In genomic region chr9:114390749-114391075, GRCm38 (mm10) we compare ENCODE assay signal across 8 mouse cellular contexts. TPM values are rescaled to one million over a fixed set of nuclear protein-coding genes. Genes with fewer than 3 reads are reported as not detected.
A peak's percentile ranks its signal among the peaks of the same experiment; 100 is the strongest.
DNase-seq lines count a peak whose midpoint lies in the region; ATAC-seq and TF ChIP-seq lines count a peak whose summit lies in the region.

No protein-coding gene starts in this region.

- H3K4me3 ChIP-seq in lung, embryonic 14.5 days (ENCODE audit: low read depth, low read length), result peak overlapping the region; percentile 75
- H3K4me3 ChIP-seq in embryonic facial prominence, embryonic 14.5 days (ENCODE audit: low read depth, low read length), result peak overlapping the region; percentile 85
- H3K4me3 ChIP-seq in limb, embryonic 10.5 days, result peak overlapping the region; percentile 78
- H3K4me3 ChIP-seq in neural tube, embryonic 14.5 days (ENCODE audit: low read depth, low read length), result peak overlapping the region; percentile 78

- H3K9ac ChIP-seq in lung, embryonic 14.5 days, result peak overlapping the region; percentile 79
- peak overlapping the region; percentile 91 for H3K9ac ChIP-seq in embryonic facial prominence, embryonic 14.5 days (ENCODE audit: low read depth, low read length)
- H3K9ac ChIP-seq in neural tube, embryonic 14.5 days (replicated peaks; ENCODE audit: low read depth, low read length), result peak overlapping the region; percentile 63

- 0 out of 2 replicates have a peak, but pooled peaks cover 3% of the 10 kb centered on the region for H3K36me3 ChIP-seq in lung, embryonic 14.5 days (ENCODE audit: insufficient read depth)
- H3K36me3 ChIP-seq in embryonic facial prominence, embryonic 14.5 days (ENCODE audit: control insufficient read depth, insufficient read depth, low read length), result peaks cover 7% of the 10 kb centered on the region; the same call in 1 of the 2 replicates
- no peaks in the 10 kb centered on the region for H3K36me3 ChIP-seq in limb, embryonic 10.5 days
- H3K36me3 ChIP-seq in neural tube, embryonic 14.5 days (ENCODE audit: control insufficient read depth, insufficient read depth, low read length), result no peaks in the 10 kb centered on the region

- H3K4me2 ChIP-seq in lung, embryonic 14.5 days, result peak overlapping the region; percentile 67
- H3K4me2 ChIP-seq in embryonic facial prominence, embryonic 14.5 days (ENCODE audit: low read depth, low read length), result peak overlapping the region; percentile 73
- H3K4me2 ChIP-seq in neural tube, embryonic 14.5 days (ENCODE audit: low read depth, low read length), result peak overlapping the region; percentile 87

- H3K4me1 ChIP-seq in lung, embryonic 14.5 days (ENCODE audit: insufficient read depth), result 0 out of 2 replicates have a peak, but pooled peaks cover 6% of the 10 kb centered on the region
- peaks cover 3% of the 10 kb centered on the region; the same call in 1 of the 2 replicates for H3K4me1 ChIP-seq in embryonic facial prominence, embryonic 14.5 days (ENCODE audit: control insufficient read depth, insufficient read depth, low read length)
- peaks cover 38% of the 10 kb centered on the region for H3K4me1 ChIP-seq in limb, embryonic 10.5 days
- peaks cover 5% of the 10 kb centered on the region; the same call in 1 of the 2 replicates for H3K4me1 ChIP-seq in neural tube, embryonic 14.5 days (ENCODE audit: control insufficient read depth, insufficient read depth, low read length)

- H3K9me3 ChIP-seq in lung, embryonic 14.5 days (ENCODE audit: low read depth, low read length), result no peaks in the 10 kb centered on the region
- H3K9me3 ChIP-seq in embryonic facial prominence, embryonic 14.5 days (ENCODE audit: control insufficient read depth, low read length), result no peaks in the 10 kb centered on the region
- no peaks in the 10 kb centered on the region for H3K9me3 ChIP-seq in limb, embryonic 10.5 days (replicated peaks)
- H3K9me3 ChIP-seq in neural tube, embryonic 14.5 days (ENCODE audit: control insufficient read depth, low read length), result no peaks in the 10 kb centered on the region

- no peaks in the 10 kb centered on the region for H3K27me3 ChIP-seq in lung, embryonic 14.5 days (ENCODE audit: insufficient read depth, low read length)
- H3K27me3 ChIP-seq in embryonic facial prominence, embryonic 14.5 days (replicated peaks; ENCODE audit: control insufficient read depth, insufficient read depth, low read length), result no peaks in the 10 kb centered on the region
- H3K27me3 ChIP-seq in limb, embryonic 10.5 days (ENCODE audit: low read depth, poor library complexity, severe bottlenecking), result no peaks in the 10 kb centered on the region
- H3K27me3 ChIP-seq in neural tube, embryonic 14.5 days (ENCODE audit: control insufficient read depth, insufficient read depth, low read length), result no peaks in the 10 kb centered on the region

- ATAC-seq in lung, embryonic 14.5 days (ENCODE audit: insufficient read depth), result no peak
- no peak for ATAC-seq in embryonic facial prominence, embryonic 14.5 days (ENCODE audit: low read depth)
- no peak for ATAC-seq in neural tube, embryonic 14.5 days (ENCODE audit: low read depth)

- 3% methylated on average over 10 of the region's 10 CpGs for WGBS in lung, embryonic 14.5 days
- WGBS in embryonic facial prominence, embryonic 14.5 days, result 4% methylated on average over 10 of the region's 10 CpGs
- 6% methylated on average over 10 of the region's 10 CpGs for WGBS in limb, embryonic 10.5 days
- WGBS in neural tube, embryonic 14.5 days, result 4% methylated on average over 10 of the region's 10 CpGs

- peak overlapping the region; percentile 94 for H3K27ac ChIP-seq in lung, embryonic 14.5 days (ENCODE audit: low read depth)
- peak overlapping the region; percentile 94 for H3K27ac ChIP-seq in embryonic facial prominence, embryonic 14.5 days (replicated peaks; ENCODE audit: low read depth, low read length)
- H3K27ac ChIP-seq in limb, embryonic 10.5 days, result peak overlapping the region; percentile 91
- no peak overlapping the region for H3K27ac ChIP-seq in neural tube, embryonic 14.5 days (ENCODE audit: low read depth, low read length)

- DNase-seq in lung, embryonic 14.5 days, result no peak
- DNase-seq in lung, postnatal 4 days, result no peak
- no peak for DNase-seq in embryonic facial prominence, embryonic 14.5 days (ENCODE audit: low spot score)
- no peak for DNase-seq in limb, embryonic 10.5 days (ENCODE audit: low spot score)
- DNase-seq in urinary bladder, adult 18-20 months (ENCODE audit: low spot score in 2 of 2), result no peak
- DNase-seq in cerebellum, adult 11-12 months, result no peak
- no peak for DNase-seq in frontal cortex, postnatal 25 days (ENCODE audit: low spot score in 2 of 2)

- TF ChIP-seq CTCF in lung, embryonic 14.5 days (IDR thresholded peaks at IDR 0.05; ENCODE audit: low read depth), result no peak

RNA-seq across cellular contexts. Expression of gene Crtap, which starts 0.2 kb away (rescaled TPM):
- polyA plus RNA-seq in lung, embryonic 14.5 days (2014; fragmentation: Nextera tagmentation; extraction: Ambion mirVana), result 156 and 163 TPM in 2 replicates
- 244 and 245 TPM in 2 replicates for polyA plus RNA-seq in embryonic facial prominence, embryonic 14.5 days (2014; fragmentation: Nextera tagmentation; extraction: Ambion mirVana)
- 47.3 and 55.4 TPM in 2 replicates for polyA plus RNA-seq in limb, embryonic 10.5 days (2016; fragmentation: Nextera tagmentation; extraction: Ambion mirVana)
- 14.4 and 33.9 TPM in 2 replicates for polyA plus RNA-seq in neural tube, embryonic 14.5 days (2014; fragmentation: Nextera tagmentation; extraction: Ambion mirVana)

RNA-seq across cellular contexts. Expression of gene Glb1, which starts 10.2 kb away (rescaled TPM):
- polyA plus RNA-seq in lung, embryonic 14.5 days (2014; fragmentation: Nextera tagmentation; extraction: Ambion mirVana), result 41.9 and 43.5 TPM in 2 replicates
- polyA plus RNA-seq in embryonic facial prominence, embryonic 14.5 days (2014; fragmentation: Nextera tagmentation; extraction: Ambion mirVana), result 42.5 and 44.6 TPM in 2 replicates
- 19.2 and 22.3 TPM in 2 replicates for polyA plus RNA-seq in limb, embryonic 10.5 days (2016; fragmentation: Nextera tagmentation; extraction: Ambion mirVana)
- 31.2 and 33.1 TPM in 2 replicates for polyA plus RNA-seq in neural tube, embryonic 14.5 days (2014; fragmentation: Nextera tagmentation; extraction: Ambion mirVana)

RNA-seq across cellular contexts. Expression of gene Tmppe, which starts 10.2 kb away (rescaled TPM):
- 4.0 and 4.1 TPM in 2 replicates for polyA plus RNA-seq in lung, embryonic 14.5 days (2014; fragmentation: Nextera tagmentation; extraction: Ambion mirVana)
- polyA plus RNA-seq in embryonic facial prominence, embryonic 14.5 days (2014; fragmentation: Nextera tagmentation; extraction: Ambion mirVana), result 2.1 and 3.2 TPM in 2 replicates
- 10.7 and 11.2 TPM in 2 replicates for polyA plus RNA-seq in limb, embryonic 10.5 days (2016; fragmentation: Nextera tagmentation; extraction: Ambion mirVana)
- 2.8 and 4.9 TPM in 2 replicates for polyA plus RNA-seq in neural tube, embryonic 14.5 days (2014; fragmentation: Nextera tagmentation; extraction: Ambion mirVana)
